Mouse (Mus musculus) kidney, postnatal 25 days (tissue): Measurements from ENCODE around the gene Il17re.

Experiments used
- DNase-seq, 2 experiments: peaks; one replicate each; pipeline ENCODE4 v3.0.0; 2021; ENCODE audit warnings: mixed read lengths in 2 of 2

The Il17re gene

GRCm38 (mm10) chr6:113457952-113458534 lies at the start of gene Il17re:
Gene Il17re, plus strand, starts transcription at chr6:113458484.
- no peak for DNase-seq

- DNase-seq, result no peak
Observed at GRCm38 (mm10) chr6:113410001-113410400, 48.3 kb upstream of the Il17re start.

GRCm38 (mm10) chr6:113416416-113416815 lies 41.9 kb upstream of the Il17re start:
- no peak for DNase-seq

- peak; percentile 40 to 72 for DNase-seq
Observed at GRCm38 (mm10) chr6:113418441-113419198, 39.7 kb upstream of the Il17re start.

GRCm38 (mm10) chr6:113419199-113419587 lies 39.1 kb upstream of the Il17re start, which contains the start of gene Rpusd3:
Gene Rpusd3, minus strand, starts transcription at chr6:113419340.
- DNase-seq, result peak; percentile 99 to 100

- no peak for DNase-seq
Observed at GRCm38 (mm10) chr6:113423000-113423399, 35.3 kb upstream of the Il17re start.

GRCm38 (mm10) chr6:113424187-113424586 lies 34.1 kb upstream of the Il17re start:
- peak in 1 of 2 experiments; percentile 36 for DNase-seq

- DNase-seq, result no peak
Observed at GRCm38 (mm10) chr6:113426696-113427095, 31.6 kb upstream of the Il17re start.

GRCm38 (mm10) chr6:113427397-113427796 lies 30.9 kb upstream of the Il17re start:
- peak; percentile 52 to 65 for DNase-seq

- DNase-seq, result no peak
Observed at GRCm38 (mm10) chr6:113428006-113428405, 30.3 kb upstream of the Il17re start.

- DNase-seq, result no peak
Observed at GRCm38 (mm10) chr6:113429965-113430364, 28.3 kb upstream of the Il17re start.

GRCm38 (mm10) chr6:113430846-113431245 lies 27.4 kb upstream of the Il17re start:
- DNase-seq, result no peak

- no peak for DNase-seq
Observed at GRCm38 (mm10) chr6:113431801-113432200, 26.5 kb upstream of the Il17re start.

- DNase-seq, result no peak
Observed at GRCm38 (mm10) chr6:113433661-113434060, 24.6 kb upstream of the Il17re start.

- no peak for DNase-seq
Observed at GRCm38 (mm10) chr6:113434691-113435090, 23.6 kb upstream of the Il17re start.

- DNase-seq, result no peak
Observed at GRCm38 (mm10) chr6:113435664-113436205, 22.5 kb upstream of the Il17re start, which contains the start of gene Cidec. Gene Cidec, minus strand, starts transcription at chr6:113435760.

- DNase-seq, result no peak
Observed at GRCm38 (mm10) chr6:113437135-113437534, 21.1 kb upstream of the Il17re start.

- DNase-seq, result peak in 1 of 2 experiments; percentile 41
Observed at GRCm38 (mm10) chr6:113438721-113439430, 19.4 kb upstream of the Il17re start.

- peak in 1 of 2 experiments; percentile 31 for DNase-seq
Observed at GRCm38 (mm10) chr6:113440686-113441085, 17.6 kb upstream of the Il17re start.

GRCm38 (mm10) chr6:113441147-113441680 lies 17.1 kb upstream of the Il17re start:
- peak; percentile 83 to 91 for DNase-seq

GRCm38 (mm10) chr6:113442087-113442441 lies 16.2 kb upstream of the Il17re start:
- no peak for DNase-seq

GRCm38 (mm10) chr6:113442442-113443090 lies 15.7 kb upstream of the Il17re start, which contains the start of gene Jagn1:
Gene Jagn1, plus strand, starts transcription at chr6:113442569.
- DNase-seq, result peak; percentile 93 to 94
